Mouse (Mus musculus) layer of hippocampus, postnatal 36 days (tissue): Measurements from ENCODE around the gene Plxdc2. TPM values are rescaled to one million over a fixed set of nuclear protein-coding genes. Genes with fewer than 3 reads are reported as not detected.

Source experiments
- DNase-seq, 2 experiments: peaks; one replicate each; pipeline ENCODE4 v3.0.0; 2022
- total RNA-seq, 2 experiments: library from RNA; stranded (reverse); gene quantifications; 2 replicates each; pipeline ENCODE4 v1.2.3; 2021

The Plxdc2 gene
- total RNA-seq, 2 experiments from 2014 or later = 24.7 to 26.7 TPM

DNA sequence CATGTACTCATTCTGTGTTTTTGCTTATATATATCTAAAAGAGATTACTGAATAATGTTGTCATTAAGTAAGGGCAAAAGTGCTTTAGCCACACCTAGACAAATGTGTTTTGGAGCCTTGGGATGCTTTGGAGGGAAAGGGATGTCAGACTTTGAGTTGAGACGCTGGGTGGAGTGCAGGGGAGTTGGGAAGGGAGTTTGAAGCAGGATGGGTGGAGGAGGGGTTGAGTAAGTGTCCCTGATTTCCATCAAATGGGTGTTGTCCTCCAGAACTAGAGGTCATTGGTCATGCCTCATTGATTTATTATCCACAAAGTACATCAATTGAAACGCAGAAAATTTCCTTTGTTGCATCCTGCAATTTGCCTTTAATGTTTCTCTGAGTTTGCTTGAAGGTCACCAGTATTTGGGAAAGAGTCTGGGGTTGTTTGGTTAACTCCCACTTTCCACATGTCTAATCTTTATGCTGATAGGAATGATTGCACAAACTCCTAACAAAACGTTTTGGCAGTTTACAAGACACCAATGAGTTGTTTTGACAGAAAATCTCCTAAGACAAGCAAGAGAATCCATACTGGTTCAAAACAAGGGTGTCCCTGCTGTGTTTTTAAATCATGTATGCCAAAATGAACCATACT, 58.4 kb downstream of the Plxdc2 start:
- DNase-seq = no peak

DNA sequence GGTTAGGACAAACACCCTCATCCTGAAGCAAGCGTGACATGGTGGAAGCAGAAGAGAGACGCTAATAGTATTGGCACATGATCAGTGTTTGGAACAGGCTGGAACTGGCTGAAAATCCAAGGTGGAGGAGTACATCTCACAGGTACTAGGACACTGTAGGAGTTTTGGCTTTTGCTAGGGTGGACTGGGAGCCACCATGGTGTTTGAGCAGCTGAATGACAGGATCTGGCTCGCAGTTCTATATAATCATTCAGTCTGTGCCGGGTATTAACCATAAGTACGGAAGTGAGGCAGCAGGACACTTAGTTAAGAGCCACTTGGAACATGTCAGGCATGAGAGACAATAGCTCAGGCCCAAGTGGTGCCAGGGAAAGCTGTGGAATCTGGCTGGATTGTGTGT, 82.9 kb downstream of the Plxdc2 start:
- no peak for DNase-seq

DNA sequence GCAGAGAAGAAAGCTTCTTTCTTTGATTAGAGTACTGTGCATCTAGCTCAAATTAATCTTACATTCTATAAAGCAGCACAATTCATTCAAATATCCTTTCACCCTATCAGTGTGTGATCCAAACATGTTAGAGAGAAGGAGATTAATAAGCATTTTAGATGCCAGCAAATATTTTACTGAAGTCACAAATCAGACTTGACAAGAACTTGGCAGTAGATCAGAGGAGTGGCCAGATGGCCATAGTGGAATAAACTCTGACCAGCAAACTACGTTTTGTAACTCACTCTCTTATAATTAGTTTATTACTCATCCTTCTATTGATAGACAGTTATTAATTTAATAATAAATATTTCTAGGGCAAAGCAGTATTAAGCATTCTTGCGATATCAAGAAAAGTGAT, 86.5 kb downstream of the Plxdc2 start:
- DNase-seq = no peak

DNA sequence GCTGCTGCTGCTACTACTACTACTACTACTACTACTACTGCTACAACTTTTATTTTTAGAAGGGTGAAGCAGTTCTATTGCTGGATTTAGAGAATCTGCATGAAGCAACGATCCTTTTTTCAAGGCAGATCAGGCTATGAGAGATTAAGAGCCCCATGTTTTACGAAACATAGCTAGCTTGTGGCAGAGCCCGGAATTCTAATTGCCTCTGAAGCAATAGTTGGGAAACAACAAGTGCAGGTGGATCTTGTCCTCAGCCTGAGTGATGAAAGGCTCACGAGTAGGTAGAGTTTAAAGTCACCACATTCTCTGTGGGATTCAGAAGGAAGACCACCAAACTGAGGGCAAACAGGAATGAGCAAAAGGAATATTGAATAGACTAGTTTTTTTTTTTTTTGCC, 91.8 kb downstream of the Plxdc2 start:
- no peak for DNase-seq

GRCm38 (mm10) chr2:16450838-16451665, 94.9 kb downstream of the Plxdc2 start:
- no peak for DNase-seq

DNA sequence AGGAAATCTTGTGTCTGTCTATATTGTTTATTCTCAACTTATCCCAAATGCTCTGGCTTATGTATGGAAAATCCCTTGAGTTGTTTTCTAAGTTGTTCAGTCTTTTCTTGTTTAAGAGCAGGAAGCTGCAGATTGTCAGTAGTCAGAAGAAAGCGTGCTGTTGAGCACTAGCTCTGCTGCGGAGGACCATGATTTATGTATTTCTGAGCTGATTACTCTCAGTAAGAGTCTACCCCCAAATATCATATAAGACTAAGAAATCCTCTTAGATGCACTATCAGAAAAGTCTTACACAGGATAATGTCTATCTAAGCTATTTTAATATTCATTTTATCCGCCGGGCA, 95.5 kb downstream of the Plxdc2 start:
- no peak for DNase-seq

DNA sequence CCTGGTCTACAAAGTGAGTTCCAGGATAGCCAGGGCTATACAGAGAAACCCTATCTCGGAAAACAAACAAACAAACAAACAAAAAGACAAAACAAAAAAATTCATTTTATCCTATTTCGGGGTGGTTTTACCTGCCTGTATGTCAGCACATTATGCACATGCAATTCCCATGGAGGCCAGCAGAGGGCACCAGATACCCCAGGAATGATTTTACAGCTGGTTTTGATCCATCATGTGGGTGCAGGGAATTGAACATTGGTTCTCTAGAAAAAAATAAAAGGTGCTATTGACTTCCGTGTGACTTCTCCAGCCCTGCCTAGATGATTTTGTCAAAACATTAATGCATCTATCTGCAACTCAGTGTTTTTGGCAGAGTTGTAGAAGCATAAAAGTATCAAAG, 96.0 kb downstream of the Plxdc2 start:
- no peak for DNase-seq

GRCm38 (mm10) chr2:16456264-16456780, 100.2 kb downstream of the Plxdc2 start:
- no peak for DNase-seq

GRCm38 (mm10) chr2:16459490-16459889, 103.4 kb downstream of the Plxdc2 start:
- DNase-seq = no peak

GRCm38 (mm10) chr2:16470099-16470498, 114.0 kb downstream of the Plxdc2 start:
- no peak for DNase-seq

DNA sequence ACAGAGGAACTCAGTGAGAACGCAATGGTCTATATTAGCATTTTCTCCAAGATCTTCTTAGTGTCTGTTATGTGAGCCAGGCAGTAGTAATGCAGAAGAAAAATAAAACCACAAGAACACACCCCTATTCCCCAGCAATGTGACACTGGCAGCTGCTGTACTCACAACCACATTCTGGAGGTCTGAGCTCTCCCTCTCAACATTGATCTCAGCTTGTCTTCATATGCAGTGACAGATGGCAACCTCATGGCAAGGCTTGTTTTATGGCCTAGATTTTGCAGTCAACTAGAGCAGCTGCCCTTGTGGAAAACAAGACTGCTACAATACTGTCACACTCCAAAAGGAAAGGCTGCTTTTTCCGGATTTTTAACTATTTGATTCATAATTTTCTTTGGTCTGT, 127.8 kb downstream of the Plxdc2 start:
- peak; percentile 47 to 50 for DNase-seq

- DNase-seq = no peak
Observed at GRCm38 (mm10) chr2:16485970-16486369, 129.9 kb downstream of the Plxdc2 start.

DNA sequence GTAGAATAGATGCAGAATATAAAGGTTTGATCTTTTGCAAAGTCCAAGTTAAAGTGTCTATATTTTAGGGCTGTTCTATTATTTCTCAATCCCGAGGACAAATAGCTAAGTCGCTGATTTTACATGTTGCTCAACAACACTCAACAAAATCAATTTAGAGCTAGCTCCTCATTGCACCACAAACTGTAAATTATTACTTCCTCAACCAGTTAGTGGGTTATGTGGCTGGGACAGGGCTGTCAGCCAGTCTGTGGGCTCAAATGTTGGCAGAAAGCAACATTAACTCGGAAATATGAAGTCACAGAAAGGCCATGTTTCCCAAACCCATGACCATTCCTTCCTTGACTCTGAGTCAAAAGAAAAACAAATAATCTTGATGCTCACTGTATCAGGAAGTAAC, 135.1 kb downstream of the Plxdc2 start:
- no peak for DNase-seq

GRCm38 (mm10) chr2:16502843-16503242, 146.7 kb downstream of the Plxdc2 start:
- DNase-seq = no peak

GRCm38 (mm10) chr2:16507540-16508230, 151.6 kb downstream of the Plxdc2 start:
- DNase-seq = no peak

DNA sequence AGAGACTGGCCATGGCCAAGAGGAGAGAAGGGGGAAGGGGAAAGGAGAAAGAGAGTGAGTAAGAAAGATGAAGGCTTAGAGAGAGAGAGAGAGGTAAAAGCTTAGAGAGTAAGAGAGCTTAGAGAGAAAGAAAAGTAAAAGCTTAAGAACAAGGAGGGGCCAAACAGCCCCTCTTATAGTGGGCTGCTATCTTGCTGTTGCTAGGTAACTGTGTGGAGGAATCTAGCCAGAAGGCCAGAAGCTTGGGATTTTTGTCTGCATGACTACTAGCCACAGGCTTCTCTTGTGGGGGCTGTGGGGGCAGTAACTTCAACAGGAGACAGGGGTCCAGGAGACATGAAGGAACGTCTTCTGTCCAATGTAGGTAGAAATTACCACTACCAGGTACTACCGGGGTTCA, 162.0 kb downstream of the Plxdc2 start:
- no peak for DNase-seq

DNA sequence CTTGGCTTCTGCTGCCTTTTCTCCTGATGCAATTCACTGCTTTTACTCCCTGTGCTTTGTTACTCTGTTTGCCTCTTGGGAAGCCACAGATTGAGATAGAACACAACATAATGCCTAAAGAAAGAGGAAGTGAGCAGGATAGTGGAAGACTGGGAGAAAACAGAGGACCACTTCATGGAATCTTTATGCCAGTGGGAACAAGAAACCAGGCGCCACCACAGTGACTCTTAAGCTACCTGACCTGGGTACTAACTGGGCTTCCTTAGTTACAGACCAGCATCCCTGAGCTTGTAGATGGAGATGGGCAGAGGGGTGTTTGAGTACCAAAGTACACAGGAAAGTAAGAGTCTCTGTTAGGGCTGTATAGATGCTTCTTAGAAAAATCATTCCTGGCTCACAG, 167.3 kb downstream of the Plxdc2 start:
- DNase-seq = no peak

GRCm38 (mm10) chr2:16532244-16532643, 176.1 kb downstream of the Plxdc2 start:
- no peak for DNase-seq

- DNase-seq = no peak
Observed at GRCm38 (mm10) chr2:16534566-16534965, 178.5 kb downstream of the Plxdc2 start.

DNA sequence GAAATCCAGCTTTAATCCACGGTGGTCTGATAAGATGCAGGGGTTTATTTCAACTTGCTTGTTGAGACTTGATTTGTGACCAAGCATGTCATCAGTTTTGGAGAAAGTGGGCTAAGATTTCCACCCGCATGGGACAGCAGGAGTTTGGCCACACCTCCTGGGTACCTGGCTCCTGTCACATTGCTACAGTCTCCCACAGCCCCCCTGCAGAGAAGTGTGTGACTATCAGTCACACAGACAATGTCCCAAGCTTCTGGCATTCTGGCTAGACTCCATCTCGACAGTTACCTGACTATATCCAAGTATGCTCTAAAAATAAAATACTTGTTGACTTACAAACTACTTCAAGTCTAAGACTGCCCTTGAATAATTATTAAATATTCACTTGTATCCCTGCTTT, 185.1 kb downstream of the Plxdc2 start:
- DNase-seq = no peak

DNA sequence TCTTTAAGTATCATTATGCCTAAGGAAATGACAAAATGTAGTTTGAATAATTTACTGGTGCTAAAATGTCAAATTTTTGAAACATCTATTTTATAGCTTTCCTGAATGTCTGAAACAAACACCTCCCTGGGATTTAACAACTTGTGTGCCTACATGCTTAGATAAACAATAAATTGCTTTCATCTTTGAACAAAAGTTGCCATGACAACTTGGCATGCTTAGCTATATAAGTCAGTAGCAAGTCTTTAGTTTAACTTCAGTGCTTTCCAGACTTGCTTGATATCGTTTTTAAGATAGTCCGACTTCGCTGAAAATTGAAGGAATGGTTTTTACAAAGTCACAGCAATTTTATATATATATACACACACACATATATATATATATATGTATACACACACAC, 189.1 kb downstream of the Plxdc2 start:
- DNase-seq = no peak

GRCm38 (mm10) chr2:16559287-16559686, 203.2 kb downstream of the Plxdc2 start:
- no peak for DNase-seq

- no peak for DNase-seq
Observed at GRCm38 (mm10) chr2:16568263-16568662, 212.2 kb downstream of the Plxdc2 start.
